Mouse (Mus musculus) CH12.LX (cell line): ENCODE measurements around the gene Fbxo47. TPM values are rescaled to one million over a fixed set of nuclear protein-coding genes. Genes with fewer than 3 reads are reported as not detected.

ENCODE experiments used
- DNase-seq: peaks from one replicate; pipeline ENCODE4 v3.0.0-alpha.2; 2013; ENCODE audit errors: extremely low read depth
- H3K27ac ChIP-seq: 2 replicates; pipeline ENCODE4 v1.5.1; 2012; ENCODE audit warnings: low read depth, mild to moderate bottlenecking, control low read depth, moderate library complexity; ENCODE audit not compliant: insufficient read depth
- H3K27me3 ChIP-seq: replicated peaks from 2 replicates; pipeline ENCODE3; 2012; ENCODE audit warnings: inconsistent platforms
- H3K36me3 ChIP-seq, 2 experiments: replicated peaks in 1 of 2; 2 replicates each; pipeline versions ENCODE3 to v1.6.1; 2012; ENCODE audit warnings: inconsistent platforms in 1 of 2, low read length in 1 of 2, mild to moderate bottlenecking in 1 of 2, mixed read lengths in 1 of 2, moderate library complexity in 1 of 2; ENCODE audit not compliant: control insufficient read depth in 1 of 2, insufficient read depth in 1 of 2
- H3K4me1 ChIP-seq, 2 experiments: 2 replicates each; pipeline ENCODE4 v1.6.1; 2012; ENCODE audit warnings: inconsistent platforms in 1 of 2, moderate library complexity in 1 of 2; ENCODE audit not compliant: insufficient read depth in 2 of 2, control insufficient read depth in 1 of 2
- H3K4me2 ChIP-seq: 2 replicates; pipeline ENCODE4 v1.6.1; 2012; ENCODE audit warnings: low read depth, mild to moderate bottlenecking, control low read depth; ENCODE audit not compliant: poor library complexity, insufficient read depth, severe bottlenecking
- H3K4me3 ChIP-seq, 3 experiments: fragments of 150-350 bp in 1 of 3; sonication (generic) in 1 of 3; replicated peaks in 1 of 3; 2 replicates each; pipeline versions ENCODE3 to v1.5.1; 2011 to 2012; ENCODE audit warnings: low read depth in 2 of 3, low read length in 2 of 3, mild to moderate bottlenecking in 2 of 3, moderate library complexity in 2 of 3, control low read depth in 1 of 3, improper control_type of control experiment in 1 of 3, inconsistent platforms in 1 of 3, mixed read lengths in 1 of 3; ENCODE audit not compliant: poor library complexity in 1 of 3
- H3K79me2 ChIP-seq: replicated peaks from 2 replicates; pipeline ENCODE4 v1.6.1; 2012; ENCODE audit warnings: mild to moderate bottlenecking, moderate library complexity; ENCODE audit not compliant: control insufficient read depth, poor library complexity, insufficient read depth, severe bottlenecking; ENCODE audit errors: extremely low read depth
- H3K9ac ChIP-seq: 2 replicates; pipeline ENCODE4 v1.6.1; 2012; ENCODE audit warnings: low read depth, mild to moderate bottlenecking, control low read depth, moderate library complexity; ENCODE audit not compliant: insufficient read depth
- H3K9me3 ChIP-seq: replicated peaks from 2 replicates; pipeline ENCODE3; 2012; ENCODE audit warnings: low read length, inconsistent platforms, mixed read lengths
- CHD2 ChIP-seq: IDR thresholded peaks from 2 replicates; pipeline ENCODE4 v1.6.1; 2011; ENCODE audit warnings: low read length, improper control_type of control experiment
- E2F4 ChIP-seq: IDR thresholded peaks from 2 replicates; pipeline ENCODE4 v1.6.1; 2011; ENCODE audit warnings: low read depth, low read length, improper control_type of control experiment; ENCODE audit not compliant: insufficient replicate concordance
- GABPA ChIP-seq: IDR thresholded peaks from 2 replicates; pipeline ENCODE4 v1.6.1; 2012; ENCODE audit warnings: low read depth, low read length, improper control_type of control experiment, inconsistent platforms; ENCODE audit not compliant: insufficient replicate concordance
- IRF4 ChIP-seq: IDR thresholded peaks from 2 replicates; pipeline ENCODE4 v1.6.1; 2014; ENCODE audit warnings: low read depth, mild to moderate bottlenecking, inconsistent platforms, low read length, improper control_type of control experiment
- JUN ChIP-seq: IDR thresholded peaks from 2 replicates; pipeline ENCODE4 v1.6.1; 2011; ENCODE audit warnings: low read depth, mild to moderate bottlenecking, low read length, improper control_type of control experiment, moderate library complexity; ENCODE audit not compliant: insufficient read depth
- JUND ChIP-seq: conservative IDR thresholded peaks from 2 replicates; pipeline ENCODE4 v1.6.1; 2011; ENCODE audit warnings: low read depth, low read length, improper control_type of control experiment
- KAT2A ChIP-seq: IDR thresholded peaks from 2 replicates; pipeline ENCODE4 v1.6.1; 2012; ENCODE audit warnings: low read length, improper control_type of control experiment, inconsistent platforms; ENCODE audit not compliant: insufficient replicate concordance
- MAFK ChIP-seq: IDR thresholded peaks from 2 replicates; pipeline ENCODE4 v1.6.1; 2011; ENCODE audit warnings: low read length, improper control_type of control experiment; ENCODE audit not compliant: insufficient replicate concordance
- MEF2A ChIP-seq: IDR thresholded peaks from 2 replicates; pipeline ENCODE4 v1.6.1; 2014; ENCODE audit warnings: low read depth, mild to moderate bottlenecking, inconsistent platforms, low read length, improper control_type of control experiment, borderline replicate concordance
- MXI1 ChIP-seq: IDR thresholded peaks from 2 replicates; pipeline ENCODE4 v1.6.1; 2011; ENCODE audit warnings: mild to moderate bottlenecking, low read depth, low read length, improper control_type of control experiment
- MYC ChIP-seq: IDR thresholded peaks from 2 replicates; pipeline ENCODE4 v1.6.1; 2011; ENCODE audit warnings: low read depth, mild to moderate bottlenecking, improper control_type of control experiment, low read length
- NELFE ChIP-seq: IDR thresholded peaks from 2 replicates; pipeline ENCODE4 v1.6.1; 2011; ENCODE audit warnings: low read depth, low read length, improper control_type of control experiment
- RAD21 ChIP-seq: IDR thresholded peaks from 2 replicates; pipeline ENCODE4 v1.6.1; 2011; ENCODE audit warnings: low read depth, mild to moderate bottlenecking, low read length, improper control_type of control experiment, moderate library complexity
- RCOR1 ChIP-seq: conservative IDR thresholded peaks from 2 replicates; pipeline ENCODE4 v1.6.1; 2012; ENCODE audit warnings: low read depth, mild to moderate bottlenecking, inconsistent platforms, low read length, improper control_type of control experiment
- SIN3A ChIP-seq: IDR thresholded peaks from 2 replicates; pipeline ENCODE4 v1.6.1; 2012; ENCODE audit warnings: low read length, improper control_type of control experiment, inconsistent platforms
- TBP ChIP-seq: conservative IDR thresholded peaks from 2 replicates; pipeline ENCODE4 v1.6.1; 2011; ENCODE audit warnings: low read depth, low read length, improper control_type of control experiment
- dilution Hi-C: fragments of 300-500 bp; cut with MboI; formaldehyde crosslinking; loops from 2 replicates; pipeline ENCODE4 v1.14.3; 2020; ENCODE audit warnings: low sequenced_read_pairs; ENCODE audit not compliant: extremely low pct_unique_long_range_greater_than_20kb, extremely low pct_ligation_motif_present
- in situ Hi-C: fragments of 300-500 bp; cut with MboI; formaldehyde crosslinking; loops from 3 replicates; pipeline ENCODE4 v1.14.3; 2019; ENCODE audit warnings: low sequenced_read_pairs, low pct_ligation_motif_present, low pct_unique_long_range_greater_than_20kb, mixed read lengths
- polyA plus RNA-seq: library from polyadenylated mRNA; unstranded; fragments of >175 nt; gene quantifications from 2 replicates; pipeline ENCODE4 v1.2.1, GENCODE M21; 2012; ENCODE audit warnings: low read depth; ENCODE audit not compliant: insufficient read length
- total RNA-seq, 2 experiments: library from RNA; depleted of rRNA; stranded (reverse); fragments of 300-350 nt in 1 of 2; fragments of >200 nt in 1 of 2; gene quantifications; 2 replicates each; pipeline ENCODE4 v1.2.3; 2012 to 2014

The Fbxo47 gene
- total and polyA plus RNA-seq, 3 experiments: 1.1 to 3.0 (median 2.0) TPM

DNA sequence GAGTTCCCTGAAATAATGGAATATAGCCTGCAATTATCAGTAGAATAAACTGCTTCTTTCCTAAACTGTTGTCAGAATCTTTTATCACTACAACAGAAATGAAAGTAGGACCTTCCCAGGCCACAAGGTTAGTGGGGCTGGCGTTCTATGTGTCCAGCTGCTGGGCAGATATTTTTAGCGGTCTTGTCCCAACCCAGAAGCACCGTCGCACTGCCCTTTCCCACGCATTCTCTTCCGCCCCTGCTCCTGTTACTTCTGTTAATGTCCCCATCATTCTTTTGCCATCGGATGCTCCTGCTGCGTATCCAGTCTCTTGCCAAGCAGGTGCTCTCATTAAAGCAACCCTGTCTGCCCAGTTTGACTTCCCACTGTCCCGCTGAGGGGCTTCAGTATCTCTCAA, 23.0 kb upstream of the Fbxo47 start:
- H3K27me3 ChIP-seq: peaks cover 44% of the 10 kb centered on the region
- no peaks in the 10 kb centered on the region for H3K4me1 ChIP-seq
- no peak overlapping the region for H3K4me3 ChIP-seq
- no peaks in the 10 kb centered on the region for H3K9me3 ChIP-seq
- no peaks in the 10 kb centered on the region for H3K36me3 ChIP-seq
- no peaks in the 10 kb centered on the region for H3K79me2 ChIP-seq
- in situ Hi-C loops: no loop called here
- no peak overlapping the region for H3K4me2 ChIP-seq
- no peak overlapping the region for H3K27ac ChIP-seq
- no peak for DNase-seq
- H3K9ac ChIP-seq: no peak overlapping the region
- TF ChIP-seq IRF4: no peak
- TF ChIP-seq E2F4: no peak
- TF ChIP-seq CHD2: no peak
- no peak for TF ChIP-seq RAD21
- TF ChIP-seq MXI1: no peak
- no peak for TF ChIP-seq KAT2A
- no peak for TF ChIP-seq MAFK
- no peak for TF ChIP-seq JUND
- TF ChIP-seq NELFE: no peak
- no peak for TF ChIP-seq JUN
- TF ChIP-seq GABPA: no peak
- dilution Hi-C loops: no loop called here

DNA sequence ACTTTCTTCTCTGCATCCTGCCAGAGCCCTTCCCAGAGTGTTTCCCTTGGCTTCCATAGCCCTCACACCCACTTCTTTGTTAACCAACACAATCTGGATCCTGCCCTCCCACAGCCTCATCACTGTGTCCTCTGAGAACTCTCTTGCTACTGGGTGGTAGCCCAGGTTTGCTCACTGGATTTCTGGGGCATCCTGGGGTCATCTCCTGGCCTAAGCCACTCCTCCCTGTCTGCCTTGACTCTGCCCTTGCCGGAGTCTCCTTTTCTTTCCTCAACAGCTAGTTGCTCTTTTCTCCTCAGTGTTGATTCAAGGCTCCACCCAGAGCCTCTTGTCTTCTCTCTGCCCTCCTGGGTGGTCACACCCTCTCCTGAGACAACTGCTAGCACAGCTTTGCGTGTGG, 22.0 kb upstream of the Fbxo47 start:
- TF ChIP-seq GABPA (no peak), MYC (no peak), RCOR1 (no peak), TBP (no peak), MEF2A (no peak), SIN3A (no peak)
- Histone ChIP-seq H3K4me2 (no peak overlapping the region), H3K27ac (no peak overlapping the region), H3K36me3 (no peaks in the 10 kb centered on the region), H3K27me3 (peaks cover 37% of the 10 kb centered on the region), H3K79me2 (no peaks in the 10 kb centered on the region), H3K4me3 (no peak overlapping the region), H3K4me1 (no peaks in the 10 kb centered on the region), H3K9ac (no peak overlapping the region), H3K9me3 (no peaks in the 10 kb centered on the region)
- dilution Hi-C loops (no loop called here), in situ Hi-C loops (no loop called here)
- DNase-seq: no peak
